10 mouse cellular contexts compared by ENCODE assay signal in genomic region chr15:65455203-65455816, GRCm38 (mm10).
DNase-seq lines count a peak whose midpoint lies in the region; ATAC-seq lines count a peak whose summit lies in the region.
"Had no signal": no experiment of that assay in that cellular context is flagged by ENCODE, and none has a peak within 500 bp of the region (broad histone marks: within the 10 kb centered on the region; RNA-seq: fewer than 3 reads in every experiment).

No protein-coding gene starts in this region.

- WGBS in hindbrain, embryonic 11.5 days, result 60% methylated on average over 2 of the region's 2 CpGs
- WGBS in hindbrain, embryonic 10.5 days, result 66% methylated on average over 2 of the region's 2 CpGs
- WGBS in hindbrain, embryonic 13.5 days, result 49% methylated on average over 2 of the region's 2 CpGs
- WGBS in midbrain, embryonic 14.5 days, result 64% methylated on average over 2 of the region's 2 CpGs
- WGBS in liver, embryonic 11.5 days, result 38% methylated on average over 2 of the region's 2 CpGs

- no peaks in the 10 kb centered on the region for H3K9me3 ChIP-seq in hindbrain, embryonic 11.5 days (ENCODE audit: control insufficient read depth, low read length)
- H3K9me3 ChIP-seq in hindbrain, embryonic 10.5 days, result no peaks in the 10 kb centered on the region
- H3K9me3 ChIP-seq in hindbrain, embryonic 13.5 days, result no peaks in the 10 kb centered on the region
- H3K9me3 ChIP-seq in midbrain, embryonic 14.5 days (ENCODE audit: control insufficient read depth, low read length), result no peaks in the 10 kb centered on the region
- H3K9me3 ChIP-seq in liver, embryonic 11.5 days (ENCODE audit: control insufficient read depth, low read length), result no peaks in the 10 kb centered on the region
- H3K9me3 ChIP-seq: G1E had no signal

- no peak overlapping the region for H3K9ac ChIP-seq in hindbrain, embryonic 11.5 days (ENCODE audit: low read depth, low read length)
- no peak overlapping the region for H3K9ac ChIP-seq in hindbrain, embryonic 13.5 days
- H3K9ac ChIP-seq in midbrain, embryonic 14.5 days (replicated peaks; ENCODE audit: low read length), result no peak overlapping the region
- no peak overlapping the region for H3K9ac ChIP-seq in liver, embryonic 11.5 days (ENCODE audit: low read depth, low read length)

- no peak overlapping the region for H3K27ac ChIP-seq in hindbrain, embryonic 11.5 days (ENCODE audit: low read depth, low read length)
- H3K27ac ChIP-seq in hindbrain, embryonic 10.5 days, result no peak overlapping the region
- H3K27ac ChIP-seq in hindbrain, embryonic 13.5 days, result no peak overlapping the region
- H3K27ac ChIP-seq in midbrain, embryonic 14.5 days (replicated peaks; ENCODE audit: low read depth, low read length), result no peak overlapping the region
- no peak overlapping the region for H3K27ac ChIP-seq in liver, embryonic 11.5 days (ENCODE audit: low read depth, low read length)

- no peaks in the 10 kb centered on the region for H3K4me1 ChIP-seq in hindbrain, embryonic 11.5 days (replicated peaks; ENCODE audit: control insufficient read depth, insufficient read depth, low read length)
- no peaks in the 10 kb centered on the region for H3K4me1 ChIP-seq in hindbrain, embryonic 10.5 days (replicated peaks)
- 0 out of 2 replicates have a peak, but pooled peaks cover 5% of the 10 kb centered on the region for H3K4me1 ChIP-seq in hindbrain, embryonic 13.5 days (replicated peaks)
- no peaks in the 10 kb centered on the region for H3K4me1 ChIP-seq in midbrain, embryonic 14.5 days (ENCODE audit: control insufficient read depth, insufficient read depth, low read length)
- H3K4me1 ChIP-seq in liver, embryonic 11.5 days (replicated peaks; ENCODE audit: control insufficient read depth, insufficient read depth, low read length), result no peaks in the 10 kb centered on the region

- peak; percentile 70 for ATAC-seq in hindbrain, embryonic 11.5 days (ENCODE audit: low FRiP score)
- ATAC-seq in hindbrain, embryonic 13.5 days (ENCODE audit: low FRiP score), result peak; percentile 54; the same call in 1 of the 2 replicates
- ATAC-seq in midbrain, embryonic 14.5 days (ENCODE audit: low FRiP score, low TSS enrichment), result no peak; the same call in 1 of the 2 replicates
- ATAC-seq in liver, embryonic 11.5 days (replicated peaks; ENCODE audit: low FRiP score), result no peak

- H3K27me3 ChIP-seq in hindbrain, embryonic 11.5 days (ENCODE audit: control insufficient read depth, insufficient read depth, low read length), result no peaks in the 10 kb centered on the region
- no peaks in the 10 kb centered on the region for H3K27me3 ChIP-seq in hindbrain, embryonic 10.5 days (ENCODE audit: insufficient read depth, poor library complexity, severe bottlenecking)
- H3K27me3 ChIP-seq in hindbrain, embryonic 13.5 days, result no peaks in the 10 kb centered on the region
- no peaks in the 10 kb centered on the region for H3K27me3 ChIP-seq in midbrain, embryonic 14.5 days (ENCODE audit: control insufficient read depth, insufficient read depth, low read length)
- H3K27me3 ChIP-seq in liver, embryonic 11.5 days (replicated peaks; ENCODE audit: control insufficient read depth, insufficient read depth, low read length), result no peaks in the 10 kb centered on the region

- DNase-seq in hindbrain, embryonic 11.5 days (ENCODE audit: low spot score), result peak; percentile 7
- no peak for DNase-seq in hindbrain, embryonic 10.5 days (ENCODE audit: low spot score)
- peak; percentile 68 for DNase-seq in brain, adult 2 months (ENCODE audit: low read depth, low spot score)
- peak; percentile 11 for DNase-seq in midbrain, embryonic 14.5 days
- no peak for DNase-seq in adrenal gland, postnatal 10 days
- DNase-seq in liver, embryonic 11.5 days (ENCODE audit: low spot score), result no peak
- DNase-seq in ovary, adult 18-20 months (ENCODE audit: low spot score), result no peak
- DNase-seq: heart, adult 18-20 months had no signal

- no peak overlapping the region for H3K4me3 ChIP-seq in hindbrain, embryonic 11.5 days (ENCODE audit: low read depth, low read length)
- H3K4me3 ChIP-seq in hindbrain, embryonic 10.5 days, result no peak overlapping the region
- H3K4me3 ChIP-seq in hindbrain, embryonic 13.5 days, result no peak overlapping the region
- no peak overlapping the region for H3K4me3 ChIP-seq in midbrain, embryonic 14.5 days (replicated peaks; ENCODE audit: low read depth, low read length)
- H3K4me3 ChIP-seq in liver, embryonic 11.5 days (ENCODE audit: low read depth, low read length), result no peak overlapping the region

- H3K36me3 ChIP-seq in hindbrain, embryonic 11.5 days (ENCODE audit: control insufficient read depth, insufficient read depth, low read length), result no peaks in the 10 kb centered on the region
- no peaks in the 10 kb centered on the region for H3K36me3 ChIP-seq in hindbrain, embryonic 10.5 days
- H3K36me3 ChIP-seq in hindbrain, embryonic 13.5 days, result no peaks in the 10 kb centered on the region
- no peaks in the 10 kb centered on the region for H3K36me3 ChIP-seq in midbrain, embryonic 14.5 days (ENCODE audit: control insufficient read depth, insufficient read depth, low read length)
- H3K36me3 ChIP-seq in liver, embryonic 11.5 days (ENCODE audit: control insufficient read depth, insufficient read depth, low read length), result no peaks in the 10 kb centered on the region
- H3K36me3 ChIP-seq: G1E had no signal

- H3K4me2 ChIP-seq in hindbrain, embryonic 11.5 days (replicated peaks; ENCODE audit: low read depth, low read length), result no peak overlapping the region
- H3K4me2 ChIP-seq in hindbrain, embryonic 13.5 days, result no peak overlapping the region
- H3K4me2 ChIP-seq in midbrain, embryonic 14.5 days (ENCODE audit: low read length), result no peak overlapping the region
- H3K4me2 ChIP-seq in liver, embryonic 11.5 days, result no peak overlapping the region

Comparison
In these comparisons a context has a peak if more than half of its experiments do, and no peak if none do; other contexts are left out.
1. DNase-seq: peak in hindbrain, embryonic 11.5 days (single experiment), brain, adult 2 months (single experiment) and midbrain, embryonic 14.5 days (single experiment); none in hindbrain, embryonic 10.5 days (single experiment), adrenal gland, postnatal 10 days (single experiment), liver, embryonic 11.5 days (single experiment) and ovary, adult 18-20 months (single experiment).
2. ATAC-seq: peak in hindbrain, embryonic 11.5 days (single experiment) and hindbrain, embryonic 13.5 days (single experiment); none in midbrain, embryonic 14.5 days (single experiment) and liver, embryonic 11.5 days (single experiment).